Mouse (Mus musculus) WW6 (cell line): ENCODE results near the gene Sfxn2.

ENCODE experiments used
- DNase-seq: peaks from one replicate; pipeline ENCODE4 v3.0.0-alpha.2; 2013; ENCODE audit warnings: low read depth, low spot score

Sfxn2 gene

GRCm38 (mm10) chr19:46572951-46573937, at the start of gene Sfxn2, which contains the start of gene Arl3:
Sfxn2 (plus strand) TSS chr19:46573365.
Arl3 (minus strand) TSS chr19:46573198.
- DNase-seq: peak; percentile 91

GRCm38 (mm10) chr19:46523480-46524151, 49.5 kb upstream of the Sfxn2 start:
- DNase-seq: no peak

DNA sequence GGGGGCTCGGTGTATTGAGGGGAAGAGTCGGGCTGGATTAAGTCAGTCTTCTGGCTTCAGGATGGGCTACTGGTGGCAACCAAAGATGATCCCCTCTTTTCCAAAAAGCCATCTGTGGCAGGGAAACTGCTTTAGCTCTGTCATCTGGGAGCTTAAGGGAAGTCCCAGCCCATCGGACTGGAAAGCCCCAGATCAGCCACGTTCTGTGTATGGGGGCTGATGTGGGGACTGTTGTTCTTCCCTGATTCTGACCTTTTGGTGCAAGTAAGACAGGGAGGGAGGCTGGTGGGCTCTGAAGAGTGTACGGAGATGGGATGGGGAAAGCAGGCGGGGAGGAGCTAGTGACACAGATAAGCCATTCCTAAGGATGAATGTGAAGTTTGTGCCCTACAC, 49.0 kb upstream of the Sfxn2 start:
- DNase-seq: no peak

GRCm38 (mm10) chr19:46524601-46525321, 48.4 kb upstream of the Sfxn2 start:
- no peak for DNase-seq

- DNase-seq: no peak
Measured at GRCm38 (mm10) chr19:46525691-46526631, 47.2 kb upstream of the Sfxn2 start.

- no peak for DNase-seq
Measured at GRCm38 (mm10) chr19:46527632-46528528, 45.3 kb upstream of the Sfxn2 start.

DNA sequence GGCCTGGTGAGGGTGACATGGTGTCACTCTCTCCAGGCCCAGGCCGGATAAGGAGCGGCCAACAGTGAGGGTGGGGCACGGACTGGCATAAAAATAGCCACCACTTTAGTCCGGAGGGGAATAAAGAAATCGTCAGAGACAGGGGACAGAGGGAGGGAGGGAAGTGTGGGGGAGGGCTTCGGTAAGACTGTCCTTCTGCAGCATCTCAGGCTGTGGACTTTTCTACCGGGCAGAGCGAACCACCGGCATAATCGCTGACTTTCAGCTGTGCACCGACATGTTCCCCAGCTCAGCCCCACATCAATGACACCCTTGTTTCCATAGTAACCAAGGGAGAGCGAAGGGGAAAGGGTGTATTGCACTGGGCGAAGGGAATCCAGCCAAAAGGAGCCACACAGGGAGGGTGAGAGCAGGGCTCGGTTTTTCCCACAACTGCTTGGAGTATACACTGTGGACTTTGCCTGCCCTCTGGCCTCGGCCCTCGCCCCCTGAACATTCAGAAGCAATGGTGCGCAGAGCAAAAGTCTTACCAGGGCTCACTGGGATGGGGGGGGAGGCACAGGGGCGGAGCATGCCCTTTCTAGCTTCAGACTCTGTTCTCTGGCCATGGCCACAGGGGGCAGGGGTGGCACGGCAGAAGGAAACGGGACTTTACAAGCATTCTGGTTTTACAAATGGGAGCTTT, 44.5 kb upstream of the Sfxn2 start:
- no peak for DNase-seq

GRCm38 (mm10) chr19:46529601-46530448, 43.3 kb upstream of the Sfxn2 start:
- no peak for DNase-seq

- DNase-seq: no peak
Measured at GRCm38 (mm10) chr19:46530449-46530990, 42.6 kb upstream of the Sfxn2 start.

GRCm38 (mm10) chr19:46531071-46532030, 41.8 kb upstream of the Sfxn2 start:
- no peak for DNase-seq

- DNase-seq: no peak
Measured at GRCm38 (mm10) chr19:46532031-46532688, 41.0 kb upstream of the Sfxn2 start.

DNA sequence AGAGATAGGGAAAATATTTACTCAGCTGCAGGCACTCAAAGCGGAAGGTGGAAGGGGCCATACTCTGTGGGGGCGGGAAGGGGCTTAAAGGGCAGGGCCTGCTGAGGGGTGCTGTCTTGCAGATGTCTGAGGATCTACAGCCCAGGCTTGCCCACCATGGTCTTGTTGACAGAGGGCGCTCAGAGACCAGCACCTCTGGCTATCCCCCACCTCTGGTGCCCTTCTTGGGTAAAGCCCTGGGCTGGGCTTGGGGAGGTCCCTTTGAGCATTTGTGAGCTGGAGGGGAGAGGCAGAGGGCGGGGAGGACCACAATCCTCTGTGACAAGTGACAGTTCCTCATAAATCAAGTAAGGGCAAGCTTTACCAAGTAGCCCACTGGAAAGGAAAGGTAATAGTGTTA, 40.1 kb upstream of the Sfxn2 start:
- no peak for DNase-seq

DNA sequence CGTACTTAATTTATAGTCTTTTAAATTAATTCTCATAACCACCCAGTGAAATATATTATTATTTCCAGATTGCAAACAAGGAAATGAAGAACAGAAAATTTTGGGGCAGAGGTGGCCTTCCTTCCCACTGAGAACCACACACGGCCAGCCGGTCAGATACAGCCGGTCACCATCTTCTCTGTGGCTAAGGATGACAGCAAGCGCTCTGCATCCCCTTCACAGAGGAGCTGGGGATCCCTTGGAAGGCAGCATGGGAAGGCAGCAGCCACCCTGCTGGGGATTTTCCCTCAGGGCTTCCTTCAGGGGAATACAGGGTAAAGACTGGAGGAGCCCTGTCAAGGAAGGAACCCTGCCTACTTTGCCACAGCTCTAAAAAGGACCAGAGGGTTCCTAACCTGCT, 39.6 kb upstream of the Sfxn2 start:
- no peak for DNase-seq

GRCm38 (mm10) chr19:46534542-46535098, 38.5 kb upstream of the Sfxn2 start:
- no peak for DNase-seq

DNA sequence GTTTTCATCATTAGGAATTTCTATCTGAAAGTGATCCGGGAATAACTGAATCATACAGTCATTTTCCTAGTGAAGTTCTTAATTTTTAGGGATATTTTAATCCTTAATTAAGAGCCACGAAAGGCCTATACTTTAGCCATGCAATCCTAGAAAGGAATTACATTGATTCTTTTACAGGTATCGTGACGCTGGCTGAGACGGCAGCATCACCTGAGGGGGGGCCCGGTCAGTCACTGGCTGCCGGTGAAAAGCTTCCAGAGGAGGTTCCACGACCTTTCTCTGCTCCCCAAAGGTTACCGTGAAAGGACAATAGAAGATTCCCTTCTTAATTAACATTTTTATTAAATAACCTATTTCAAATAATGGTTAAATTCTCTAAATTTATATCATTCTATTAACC, 35.8 kb upstream of the Sfxn2 start:
- DNase-seq: no peak

GRCm38 (mm10) chr19:46538213-46538612, 35.0 kb upstream of the Sfxn2 start:
- no peak for DNase-seq
